Mouse (Mus musculus) inflammation-experienced regulatory T-cells, adult 16 weeks (primary cell): Measurements from ENCODE around the gene Snu13. TPM values are rescaled to one million over a fixed set of nuclear protein-coding genes. Genes with fewer than 3 reads are reported as not detected.

Experiments
- polyA plus RNA-seq: library from polyadenylated mRNA; unstranded; fragments of 100-300 nt; shearing (Covaris generic); gene quantifications from one replicate; pipeline ENCODE4 v1.2.1, GENCODE M21; 2017

Gene Snu13
- 179 TPM for polyA plus RNA-seq

GRCm38 (mm10) chr15:82047080-82047883, at the start of gene Snu13:
Gene Snu13 (minus strand): TSS chr15:82047598.

DNA sequence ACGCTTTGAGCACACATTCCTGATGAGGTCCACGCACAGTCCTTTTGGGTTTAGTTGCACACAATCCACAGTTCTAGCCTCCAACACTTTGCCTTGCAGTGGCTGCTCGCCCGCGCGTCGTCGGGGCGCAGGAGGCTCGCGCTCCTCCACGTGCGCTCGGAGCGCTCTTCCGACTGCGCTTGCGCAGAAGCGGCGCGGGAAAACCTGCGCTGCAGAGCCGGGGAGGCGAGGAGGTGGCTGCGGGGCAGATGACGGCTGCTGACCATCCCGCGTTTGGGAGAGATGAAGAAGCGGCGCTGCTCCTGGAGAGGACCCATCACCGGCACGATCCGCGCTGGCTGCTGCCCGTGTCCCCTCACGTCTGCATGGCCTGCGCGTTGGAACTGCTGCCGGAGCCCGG, 22.5 kb upstream of the Snu13 start, which contains the start of gene Mei1:
Mei1 (plus strand) TSS at position 99 of the 400 bp plus-strand sequence.

DNA sequence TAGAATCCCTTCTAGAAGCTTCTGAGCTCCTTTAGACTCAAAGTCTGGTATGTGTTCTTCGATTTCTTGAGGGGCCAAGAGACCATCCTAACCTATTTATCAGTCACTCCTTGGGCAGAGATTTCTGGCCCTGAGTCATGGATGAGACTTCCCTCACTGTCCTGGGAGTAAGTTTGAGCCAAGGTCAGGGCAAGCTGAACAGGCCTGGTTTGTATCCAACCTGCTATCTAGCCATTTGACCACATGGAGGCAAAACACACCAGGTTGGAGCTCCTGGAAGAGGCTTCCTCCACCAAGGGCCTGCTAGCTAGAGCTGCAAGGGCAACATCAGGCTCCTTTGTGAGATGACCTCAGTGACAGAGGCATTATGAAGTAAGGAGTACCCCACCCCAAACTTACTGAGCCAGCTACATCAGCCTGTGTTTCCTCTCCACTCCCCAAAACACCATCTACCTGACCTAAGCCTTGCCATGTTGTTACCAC, 11.4 kb upstream of the Snu13 start, which contains the start of gene 4930407I10Rik:
4930407I10Rik (plus strand) TSS at position 433 of the 483 bp plus-strand sequence.

GRCm38 (mm10) chr15:82033762-82034161, 13.6 kb downstream of the Snu13 start, which contains the start of gene Desi1:
Gene Desi1 (minus strand): TSS chr15:82033862.

Other genes starting within 250 kb of the Snu13 start
- gene Tef, start 245.2 kb downstream of the Snu13 start, polyA plus RNA-seq, result 22.9 TPM
- gene Tob2, start 188.8 kb downstream of the Snu13 start, polyA plus RNA-seq, result 86.1 TPM
- 86.7 TPM for gene Phf5a, start 175.7 kb downstream of the Snu13 start, polyA plus RNA-seq
- 149 TPM for gene Aco2, start 175.3 kb downstream of the Snu13 start, polyA plus RNA-seq
- gene Polr3h, start 121.4 kb downstream of the Snu13 start, polyA plus RNA-seq, result 52.2 TPM
- gene Csdc2, start 110.8 kb downstream of the Snu13 start, polyA plus RNA-seq, result not detected
- gene Pmm1, start 86.7 kb downstream of the Snu13 start, polyA plus RNA-seq, result 13.7 TPM
- not detected for gene 1700029P11Rik, start 67.1 kb downstream of the Snu13 start, polyA plus RNA-seq
- gene Xrcc6, start 59.8 kb downstream of the Snu13 start, polyA plus RNA-seq, result 80.5 TPM
- gene Desi1, start 13.7 kb downstream of the Snu13 start, polyA plus RNA-seq, result 31.6 TPM
- gene 4930407I10Rik, start 11.6 kb upstream of the Snu13 start, polyA plus RNA-seq, result 0.06 TPM
- not detected for gene Mei1, start 22.4 kb upstream of the Snu13 start, polyA plus RNA-seq
- 33.5 TPM for gene Ccdc134, start 80.3 kb upstream of the Snu13 start, polyA plus RNA-seq
- 167 TPM for gene Srebf2, start 99.6 kb upstream of the Snu13 start, polyA plus RNA-seq
- gene Shisa8, start 165.2 kb upstream of the Snu13 start, polyA plus RNA-seq, result not detected
- 3.2 TPM for gene Tnfrsf13c, start 176.8 kb upstream of the Snu13 start, polyA plus RNA-seq
- gene Cenpm, start 197.2 kb upstream of the Snu13 start, polyA plus RNA-seq, result 7.6 TPM
- gene 1500009C09Rik, start 204.8 kb upstream of the Snu13 start, polyA plus RNA-seq, result not detected
- not detected for gene Sept3, start 227.3 kb upstream of the Snu13 start, polyA plus RNA-seq